Mouse (Mus musculus) CH12.LX (cell line): Measurements from ENCODE around the gene Pde11a. TPM values are rescaled to one million over a fixed set of nuclear protein-coding genes. Genes with fewer than 3 reads are reported as not detected.

ENCODE experiments used
- DNase-seq: peaks from one replicate; pipeline ENCODE4 v3.0.0-alpha.2; 2013; ENCODE audit errors: extremely low read depth
- H3K27ac ChIP-seq: 2 replicates; pipeline ENCODE4 v1.5.1; 2012; ENCODE audit warnings: low read depth, mild to moderate bottlenecking, control low read depth, moderate library complexity; ENCODE audit not compliant: insufficient read depth
- H3K27me3 ChIP-seq: replicated peaks from 2 replicates; pipeline ENCODE3; 2012; ENCODE audit warnings: inconsistent platforms
- H3K36me3 ChIP-seq, 2 experiments: replicated peaks in 1 of 2; 2 replicates each; pipeline versions ENCODE3 to v1.6.1; 2012; ENCODE audit warnings: inconsistent platforms in 1 of 2, low read length in 1 of 2, mild to moderate bottlenecking in 1 of 2, mixed read lengths in 1 of 2, moderate library complexity in 1 of 2; ENCODE audit not compliant: control insufficient read depth in 1 of 2, insufficient read depth in 1 of 2
- H3K4me1 ChIP-seq, 2 experiments: 2 replicates each; pipeline ENCODE4 v1.6.1; 2012; ENCODE audit warnings: inconsistent platforms in 1 of 2, moderate library complexity in 1 of 2; ENCODE audit not compliant: insufficient read depth in 2 of 2, control insufficient read depth in 1 of 2
- H3K4me2 ChIP-seq: 2 replicates; pipeline ENCODE4 v1.6.1; 2012; ENCODE audit warnings: low read depth, mild to moderate bottlenecking, control low read depth; ENCODE audit not compliant: poor library complexity, insufficient read depth, severe bottlenecking
- H3K4me3 ChIP-seq, 3 experiments: fragments of 150-350 bp in 1 of 3; sonication (generic) in 1 of 3; replicated peaks in 1 of 3; 2 replicates each; pipeline versions ENCODE3 to v1.5.1; 2011 to 2012; ENCODE audit warnings: low read depth in 2 of 3, low read length in 2 of 3, mild to moderate bottlenecking in 2 of 3, moderate library complexity in 2 of 3, control low read depth in 1 of 3, improper control_type of control experiment in 1 of 3, inconsistent platforms in 1 of 3, mixed read lengths in 1 of 3; ENCODE audit not compliant: poor library complexity in 1 of 3
- H3K79me2 ChIP-seq: replicated peaks from 2 replicates; pipeline ENCODE4 v1.6.1; 2012; ENCODE audit warnings: mild to moderate bottlenecking, moderate library complexity; ENCODE audit not compliant: control insufficient read depth, poor library complexity, insufficient read depth, severe bottlenecking; ENCODE audit errors: extremely low read depth
- H3K9ac ChIP-seq: 2 replicates; pipeline ENCODE4 v1.6.1; 2012; ENCODE audit warnings: low read depth, mild to moderate bottlenecking, control low read depth, moderate library complexity; ENCODE audit not compliant: insufficient read depth
- H3K9me3 ChIP-seq: replicated peaks from 2 replicates; pipeline ENCODE3; 2012; ENCODE audit warnings: low read length, inconsistent platforms, mixed read lengths
- BHLHE40 ChIP-seq: IDR thresholded peaks from 2 replicates; pipeline ENCODE4 v1.6.1; 2011; ENCODE audit warnings: mild to moderate bottlenecking, low read depth, low read length, improper control_type of control experiment
- CHD1 ChIP-seq: IDR thresholded peaks from 2 replicates; pipeline ENCODE4 v1.6.1; 2012; ENCODE audit warnings: low read depth, low read length, improper control_type of control experiment, inconsistent platforms
- E2F4 ChIP-seq: IDR thresholded peaks from 2 replicates; pipeline ENCODE4 v1.6.1; 2011; ENCODE audit warnings: low read depth, low read length, improper control_type of control experiment; ENCODE audit not compliant: insufficient replicate concordance
- ELF1 ChIP-seq: IDR thresholded peaks from 2 replicates; pipeline ENCODE4 v1.6.1; 2014; ENCODE audit warnings: low read depth, mild to moderate bottlenecking, inconsistent platforms, low read length, improper control_type of control experiment
- MAFK ChIP-seq: IDR thresholded peaks from 2 replicates; pipeline ENCODE4 v1.6.1; 2011; ENCODE audit warnings: low read length, improper control_type of control experiment; ENCODE audit not compliant: insufficient replicate concordance
- MYC ChIP-seq: IDR thresholded peaks from 2 replicates; pipeline ENCODE4 v1.6.1; 2011; ENCODE audit warnings: low read depth, mild to moderate bottlenecking, improper control_type of control experiment, low read length
- POLR2A ChIP-seq: IDR thresholded peaks from 2 replicates; pipeline ENCODE4 v1.6.1; 2011; ENCODE audit warnings: low read depth, mild to moderate bottlenecking, improper control_type of control experiment, low read length
- POLR2AphosphoS2 ChIP-seq: IDR thresholded peaks from 2 replicates; pipeline ENCODE4 v1.6.1; 2011; ENCODE audit warnings: low read depth, low read length, improper control_type of control experiment
- RCOR1 ChIP-seq: conservative IDR thresholded peaks from 2 replicates; pipeline ENCODE4 v1.6.1; 2012; ENCODE audit warnings: low read depth, mild to moderate bottlenecking, inconsistent platforms, low read length, improper control_type of control experiment
- TBP ChIP-seq: conservative IDR thresholded peaks from 2 replicates; pipeline ENCODE4 v1.6.1; 2011; ENCODE audit warnings: low read depth, low read length, improper control_type of control experiment
- UBTF ChIP-seq: IDR thresholded peaks from 2 replicates; pipeline ENCODE4 v1.6.1; 2012; ENCODE audit warnings: low read depth, mild to moderate bottlenecking, inconsistent platforms, low read length, improper control_type of control experiment, moderate library complexity
- dilution Hi-C: fragments of 300-500 bp; cut with MboI; formaldehyde crosslinking; loops from 2 replicates; pipeline ENCODE4 v1.14.3; 2020; ENCODE audit warnings: low sequenced_read_pairs; ENCODE audit not compliant: extremely low pct_unique_long_range_greater_than_20kb, extremely low pct_ligation_motif_present
- in situ Hi-C: fragments of 300-500 bp; cut with MboI; formaldehyde crosslinking; loops from 3 replicates; pipeline ENCODE4 v1.14.3; 2019; ENCODE audit warnings: low sequenced_read_pairs, low pct_ligation_motif_present, low pct_unique_long_range_greater_than_20kb, mixed read lengths
- polyA plus RNA-seq: library from polyadenylated mRNA; unstranded; fragments of >175 nt; gene quantifications from 2 replicates; pipeline ENCODE4 v1.2.1, GENCODE M21; 2012; ENCODE audit warnings: low read depth; ENCODE audit not compliant: insufficient read length
- total RNA-seq, 2 experiments: library from RNA; depleted of rRNA; stranded (reverse); fragments of 300-350 nt in 1 of 2; fragments of >200 nt in 1 of 2; gene quantifications; 2 replicates each; pipeline ENCODE4 v1.2.3; 2012 to 2014

Gene Pde11a
- total and polyA plus RNA-seq, 3 experiments = 0.14 to 0.38 (median 0.21) TPM

GRCm38 (mm10) chr2:76083901-76084300 lies 254.7 kb downstream of the Pde11a start:
- H3K9me3 ChIP-seq = no peaks in the 10 kb centered on the region
- no peak overlapping the region for H3K4me2 ChIP-seq
- no peaks in the 10 kb centered on the region for H3K36me3 ChIP-seq
- in situ Hi-C loops = no loop called here
- no peaks in the 10 kb centered on the region for H3K27me3 ChIP-seq
- no peak for DNase-seq
- TF ChIP-seq RCOR1 (no peak), ELF1 (no peak), TBP (no peak), MYC (no peak), MAFK (no peak)
- H3K79me2 ChIP-seq = no peaks in the 10 kb centered on the region
- dilution Hi-C loops = no loop called here
- H3K9ac ChIP-seq = no peak overlapping the region
- no peak overlapping the region for H3K4me3 ChIP-seq
- H3K4me1 ChIP-seq = no peaks in the 10 kb centered on the region
- no peak overlapping the region for H3K27ac ChIP-seq

GRCm38 (mm10) chr2:76083396-76083795 lies 255.2 kb downstream of the Pde11a start:
- Histone ChIP-seq H3K79me2 (no peaks in the 10 kb centered on the region), H3K9me3 (no peaks in the 10 kb centered on the region), H3K27ac (no peak overlapping the region), H3K4me1 (no peaks in the 10 kb centered on the region), H3K4me2 (no peak overlapping the region), H3K9ac (no peak overlapping the region), H3K4me3 (no peak overlapping the region), H3K27me3 (no peaks in the 10 kb centered on the region), H3K36me3 (no peaks in the 10 kb centered on the region)
- in situ Hi-C loops (no loop called here), dilution Hi-C loops (no loop called here)
- no peak for TF ChIP-seq BHLHE40
- TF ChIP-seq POLR2AphosphoS2 = no peak
- TF ChIP-seq CHD1 = no peak
- TF ChIP-seq UBTF = no peak
- TF ChIP-seq E2F4 = no peak
- DNase-seq = no peak

GRCm38 (mm10) chr2:76081991-76082390 lies 256.6 kb downstream of the Pde11a start:
- in situ Hi-C loops = no loop called here
- no peak overlapping the region for H3K27ac ChIP-seq

More at GRCm38 (mm10) chr2:76081991-76082390, 256.6 kb downstream of the Pde11a start:
- Histone ChIP-seq H3K27me3 (no peaks in the 10 kb centered on the region), H3K4me2 (no peak overlapping the region), H3K36me3 (no peaks in the 10 kb centered on the region), H3K4me1 (no peaks in the 10 kb centered on the region), H3K9ac (no peak overlapping the region), H3K79me2 (no peaks in the 10 kb centered on the region), H3K4me3 (no peak overlapping the region), H3K9me3 (no peaks in the 10 kb centered on the region)
- no peak for TF ChIP-seq POLR2A
- TF ChIP-seq CHD1 = no peak
- TF ChIP-seq, all 38 proteins: peak for 0
- dilution Hi-C loops = no loop called here
- no peak for DNase-seq
